Mouse (Mus musculus) adipocyte (in vitro differentiated cells): ENCODE data around the gene Dynll1.

Source experiments
- DNase-seq: peaks from one replicate; pipeline ENCODE4 v3.0.0-alpha.2; 2016; ENCODE audit warnings: low spot score

Gene Dynll1

GRCm38 (mm10) chr5:115300792-115301614 lies at the start of gene Dynll1:
Gene Dynll1, minus strand, starts transcription at chr5:115300999.
- peak; percentile 99 for DNase-seq

GRCm38 (mm10) chr5:115349225-115349555 lies 48.4 kb upstream of the Dynll1 start:
- DNase-seq = no peak

- DNase-seq = peak; percentile 99
Measured at GRCm38 (mm10) chr5:115348546-115349224, 47.9 kb upstream of the Dynll1 start, which contains the start of gene Cox6a1. Gene Cox6a1, minus strand, starts transcription at chr5:115348981.

- peak; percentile 86 for DNase-seq
Measured at GRCm38 (mm10) chr5:115347564-115347963, 46.8 kb upstream of the Dynll1 start.

- no peak for DNase-seq
Measured at GRCm38 (mm10) chr5:115341314-115342165, 40.7 kb upstream of the Dynll1 start.

- DNase-seq = peak; percentile 93
Measured at GRCm38 (mm10) chr5:115340577-115341313, 39.9 kb upstream of the Dynll1 start, which contains the start of the genes Gatc and Triap1. Gene Gatc, minus strand, starts transcription at chr5:115341178. Gene Triap1, plus strand, starts transcription at chr5:115341225.

GRCm38 (mm10) chr5:115340007-115340406 lies 39.2 kb upstream of the Dynll1 start:
- no peak for DNase-seq

- no peak for DNase-seq
Measured at GRCm38 (mm10) chr5:115333626-115334025, 32.8 kb upstream of the Dynll1 start.

GRCm38 (mm10) chr5:115330955-115331354 lies 30.2 kb upstream of the Dynll1 start:
- no peak for DNase-seq

- DNase-seq = no peak
Measured at GRCm38 (mm10) chr5:115327610-115328548, 27.1 kb upstream of the Dynll1 start.

GRCm38 (mm10) chr5:115326875-115327609 lies 26.2 kb upstream of the Dynll1 start, which contains the start of gene Srsf9:
Gene Srsf9, plus strand, starts transcription at chr5:115327177.
- peak; percentile 93 for DNase-seq

- no peak for DNase-seq
Measured at GRCm38 (mm10) chr5:115326256-115326831, 25.5 kb upstream of the Dynll1 start.

- DNase-seq = peak; percentile 94
Measured at GRCm38 (mm10) chr5:115319004-115319940, 18.5 kb upstream of the Dynll1 start.

- DNase-seq = no peak
Measured at GRCm38 (mm10) chr5:115317645-115318328, 17.0 kb upstream of the Dynll1 start.

GRCm38 (mm10) chr5:115316968-115317644 lies 16.3 kb upstream of the Dynll1 start:
- no peak for DNase-seq

- DNase-seq = no peak
Measured at GRCm38 (mm10) chr5:115313668-115313943, 12.8 kb upstream of the Dynll1 start.
